ENCODE assay signal across 8 mouse cellular contexts in genomic region chr8:70083285-70083684, GRCm38 (mm10). TPM values are rescaled to one million over a fixed set of nuclear protein-coding genes. Genes with fewer than 3 reads are reported as not detected.
DNase-seq lines count a peak whose midpoint lies in the region.

TSS of gene Hapln4 (plus strand) at chr8:70083457.

- no peak within 1 kb of the TSS for H3K27ac ChIP-seq in hindbrain, embryonic 10.5 days

- H3K9me3 ChIP-seq in hindbrain, embryonic 10.5 days, result no peaks in the 10 kb centered on the region

- H3K27me3 ChIP-seq in hindbrain, embryonic 10.5 days (ENCODE audit: insufficient read depth, poor library complexity, severe bottlenecking), result peaks cover 71% of the 10 kb centered on the region

- under 1% methylated on average over 26 of the region's 26 CpGs for WGBS in hindbrain, embryonic 10.5 days

- peaks cover 36% of the 10 kb centered on the region for H3K4me1 ChIP-seq in hindbrain, embryonic 10.5 days (replicated peaks)

- DNase-seq in urinary bladder, postnatal 25 days (ENCODE audit: low spot score), result peak; percentile 19
- DNase-seq in urinary bladder, postnatal 4 days (ENCODE audit: low spot score in 2 of 2), result no peak
- peak; percentile 89 for DNase-seq in embryo, embryonic 10 days (ENCODE audit: low spot score)
- peak; percentile 77 for DNase-seq in hindbrain, embryonic 10.5 days (ENCODE audit: low spot score)
- DNase-seq in layer of hippocampus, adult 9-11 months, result peak; percentile 70
- DNase-seq in lung, postnatal 14 days, result peak; percentile 13
- peak; percentile 30 for DNase-seq in skeletal muscle tissue, adult 2 months (ENCODE audit: low read depth, low spot score)
- no peak for DNase-seq in spleen, postnatal 36 days (ENCODE audit: low spot score in 2 of 2)

- H3K36me3 ChIP-seq in hindbrain, embryonic 10.5 days, result no peaks in the 10 kb centered on the region

- peak within 1 kb of the TSS; percentile 52 for H3K4me3 ChIP-seq in hindbrain, embryonic 10.5 days

RNA-seq across cellular contexts. Expression of gene Hapln4, which starts in this region (rescaled TPM):
- polyA plus RNA-seq in hindbrain, embryonic 10.5 days (2016; fragmentation: Nextera tagmentation; extraction: Ambion mirVana), result 0.12 and 0.20 TPM in 2 replicates

Comparison
In these comparisons a context has a peak if more than half of its experiments do, and no peak if none do; other contexts are left out.
1. DNase-seq: peak in urinary bladder, postnatal 25 days (single experiment), embryo, embryonic 10 days (single experiment), layer of hippocampus, adult 9-11 months (single experiment), lung, postnatal 14 days (single experiment) and skeletal muscle tissue, adult 2 months (single experiment); none in urinary bladder, postnatal 4 days (0 of 2) and spleen, postnatal 36 days (0 of 2).
2. Peak in DNase-seq and H3K4me3 ChIP-seq in hindbrain, embryonic 10.5 days; RNA of the gene not detected or under 1 TPM.